Mouse (Mus musculus): ENCODE measurements around the gene Shmt2.

- no peak for TF ChIP-seq CTCF (IDR thresholded peaks at IDR 0.05; ENCODE audit: low read depth, low read length)
- no peak for TF ChIP-seq EP300 (IDR thresholded peaks at IDR 0.05; ENCODE audit: insufficient read depth, low read depth, low read length)
Observed at GRCm38 (mm10) chr10:127513501-127514091, 8.6 kb downstream of the Shmt2 start.

All from ES-Bruce4 (cell line).